Mouse (Mus musculus) liver, postnatal 0 days (tissue): ENCODE results near the gene Sertad3. TPM values are rescaled to one million over a fixed set of nuclear protein-coding genes. Genes with fewer than 3 reads are reported as not detected.
A peak's percentile ranks its signal among the peaks of the same experiment; 100 is the strongest.
"Not testable (repeated sequence)": the region's sequence is repeated elsewhere in the genome, so short reads cannot be mapped to it uniquely, and the experiment has no call there.

Experiments used
- ATAC-seq: fragments of 200-750 bp; cut with Nextera tagmentation; 2 replicates; pipeline ENCODE4 v1.8.0; 2017; ENCODE audit warnings: mild to moderate bottlenecking, moderate library complexity
- DNase-seq: peaks from one replicate; pipeline ENCODE4 v3.0.0-alpha.2; 2016
- H3K27ac ChIP-seq: fragments of 300-500 bp; sonication (generic); 2 replicates; pipeline ENCODE4 v1.5.1; 2014; ENCODE audit warnings: antibody characterized with exemption, moderate library complexity, mild to moderate bottlenecking, low read depth
- H3K27me3 ChIP-seq: fragments of 300-500 bp; sonication (generic); 2 replicates; pipeline ENCODE4 v1.6.1; 2014; ENCODE audit warnings: low read length, control low read depth, mixed read lengths; ENCODE audit not compliant: insufficient read depth
- H3K36me3 ChIP-seq: fragments of 300-500 bp; sonication (generic); replicated peaks from 2 replicates; pipeline ENCODE4 v1.6.1; 2014; ENCODE audit warnings: mild to moderate bottlenecking, control low read depth, low read length, moderate library complexity, mixed read lengths; ENCODE audit not compliant: insufficient read depth
- H3K4me1 ChIP-seq: fragments of 300-500 bp; sonication (generic); 2 replicates; pipeline ENCODE4 v1.6.1; 2014; ENCODE audit warnings: antibody characterized with exemption, mild to moderate bottlenecking, control low read depth; ENCODE audit not compliant: insufficient read depth
- H3K4me2 ChIP-seq: fragments of 300-500 bp; sonication (generic); 2 replicates; pipeline ENCODE4 v1.6.1; 2014; ENCODE audit warnings: low read depth, mild to moderate bottlenecking, low read length, moderate library complexity, mixed read lengths
- H3K4me3 ChIP-seq: fragments of 300-500 bp; sonication (generic); 2 replicates; pipeline ENCODE4 v1.5.1; 2014; ENCODE audit warnings: low read depth, low read length
- H3K9ac ChIP-seq: fragments of 300-500 bp; sonication (generic); replicated peaks from 2 replicates; pipeline ENCODE4 v1.6.1; 2014; ENCODE audit warnings: mild to moderate bottlenecking, moderate library complexity
- H3K9me3 ChIP-seq: fragments of 300-500 bp; sonication (generic); 2 replicates; pipeline ENCODE4 v1.6.1; 2016; ENCODE audit warnings: mild to moderate bottlenecking, control low read depth, low read length, mixed read lengths
- CTCF ChIP-seq: sonication (generic); IDR thresholded peaks from 2 replicates; pipeline ENCODE4 v1.5.1; 2016; ENCODE audit warnings: antibody characterized with exemption, low read depth
- EP300 ChIP-seq: IDR thresholded peaks from 2 replicates; pipeline ENCODE4 v1.6.1; 2016; ENCODE audit warnings: antibody characterized with exemption, low read depth, mild to moderate bottlenecking
- WGBS: fragments of 180-500 bp; shearing (Covaris S2); extraction: QIAGEN DNeasy Blood & Tissue Kit; methylation state at CpG from one replicate; pipeline ENCODE4 v1.1.7; 2014; ENCODE audit not compliant: insufficient replicate concordance; 5-methylcytosine and 5-hydroxymethylcytosine counted together
- polyA plus RNA-seq: library from polyadenylated mRNA; unstranded; fragments of >200 nt; fragmentation: Nextera tagmentation; extraction: Ambion mirVana; gene quantifications from 2 replicates; pipeline ENCODE4 v1.2.1, GENCODE M21; 2015

Gene Sertad3
- polyA plus RNA-seq, 1 experiment from 2014 or later, result 17.0 TPM

GRCm38 (mm10) chr7:27491856-27492255, 18.3 kb downstream of the Sertad3 start:
- Histone ChIP-seq H3K27ac (peak overlapping the region; percentile 79), H3K4me3 (no peak overlapping the region), H3K27me3 (no peaks in the 10 kb centered on the region), H3K4me1 (peaks cover 41% of the 10 kb centered on the region), H3K36me3 (peaks cover 12% of the 10 kb centered on the region), H3K9ac (no peak overlapping the region; the same call in 1 of the 2 replicates), H3K9me3 (no peaks in the 10 kb centered on the region), H3K4me2 (peak overlapping the region; percentile 29; the same call in 1 of the 2 replicates)
- peak; percentile 14 for DNase-seq
- WGBS, result 77% methylated on average over 7 of the region's 7 CpGs
- ATAC-seq, result no peak
- no peak for TF ChIP-seq EP300
- no peak for TF ChIP-seq CTCF

- H3K27ac ChIP-seq, result no peak overlapping the region
- TF ChIP-seq EP300 (no peak), CTCF (no peak)
- H3K36me3 ChIP-seq, result peaks cover 12% of the 10 kb centered on the region
- H3K27me3 ChIP-seq, result no peaks in the 10 kb centered on the region
- H3K4me1 ChIP-seq, result peaks cover 39% of the 10 kb centered on the region
- H3K4me3 ChIP-seq, result no peak overlapping the region
- no peak overlapping the region for H3K4me2 ChIP-seq
- H3K9me3 ChIP-seq, result no peaks in the 10 kb centered on the region
- no peak overlapping the region for H3K9ac ChIP-seq
- WGBS, result 48% methylated on average over 3 of the region's 3 CpGs
- DNase-seq (no peak), ATAC-seq (no peak)
These were observed 19.5 kb downstream of the Sertad3 start for GRCm38 (mm10) chr7:27493022-27493421.

- no peak overlapping the region for H3K27ac ChIP-seq
- ATAC-seq (no peak), DNase-seq (no peak)
- H3K9ac ChIP-seq, result no peak overlapping the region
- H3K36me3 ChIP-seq, result peaks cover 12% of the 10 kb centered on the region
- H3K27me3 ChIP-seq, result no peaks in the 10 kb centered on the region
- no peaks in the 10 kb centered on the region for H3K9me3 ChIP-seq
- TF ChIP-seq CTCF (no peak), EP300 (no peak)
- no peak overlapping the region for H3K4me2 ChIP-seq
- peaks cover 35% of the 10 kb centered on the region for H3K4me1 ChIP-seq
- H3K4me3 ChIP-seq, result no peak overlapping the region
- WGBS, result 67% methylated on average over 5 of the region's 5 CpGs
These were observed 19.9 kb downstream of the Sertad3 start for GRCm38 (mm10) chr7:27493450-27493849.

GRCm38 (mm10) chr7:27494659-27495367, 21.2 kb downstream of the Sertad3 start:
- ATAC-seq, H3K27ac ChIP-seq, H3K4me3 ChIP-seq, H3K4me2 ChIP-seq, H3K27me3 ChIP-seq, H3K9me3 ChIP-seq, H3K9ac ChIP-seq, H3K36me3 ChIP-seq, DNase-seq: not testable (repeated sequence)
- peaks cover 23% of the 10 kb centered on the region for H3K4me1 ChIP-seq
- 84% methylated on average over 7 of the region's 9 CpGs for WGBS

- H3K9me3 ChIP-seq, result no peaks in the 10 kb centered on the region
- H3K27ac ChIP-seq, result no peak within 1 kb of the TSS
- TF ChIP-seq EP300, result no peak
- TF ChIP-seq CTCF, result no peak
- ATAC-seq, result no peak
- H3K4me2 ChIP-seq, result no peak within 1 kb of the TSS
- no peaks in the 10 kb centered on the region for H3K36me3 ChIP-seq
- H3K4me1 ChIP-seq, result no peaks in the 10 kb centered on the region
- DNase-seq, result no peak
- no peak within 1 kb of the TSS for H3K4me3 ChIP-seq
- H3K27me3 ChIP-seq, result no peaks in the 10 kb centered on the region
- H3K9ac ChIP-seq, result no peak within 1 kb of the TSS
- 69% methylated on average over 3 of the region's 3 CpGs for WGBS
These were observed 25.5 kb downstream of the Sertad3 start, which contains the start of gene Prx for GRCm38 (mm10) chr7:27499036-27499435. Gene Prx (plus strand): TSS chr7:27499324.

GRCm38 (mm10) chr7:27501620-27502019, 28.1 kb downstream of the Sertad3 start:
- 63% methylated on average over 4 of the region's 4 CpGs for WGBS
- Histone ChIP-seq H3K4me1 (peaks cover 2% of the 10 kb centered on the region; the same call in 1 of the 2 replicates), H3K9ac (no peak overlapping the region), H3K4me2 (no peak overlapping the region), H3K27ac (no peak overlapping the region), H3K4me3 (no peak overlapping the region), H3K27me3 (no peaks in the 10 kb centered on the region), H3K9me3 (no peaks in the 10 kb centered on the region), H3K36me3 (no peaks in the 10 kb centered on the region)
- ATAC-seq, result no peak
- TF ChIP-seq EP300, result no peak
- TF ChIP-seq CTCF, result no peak
- no peak for DNase-seq
